Mouse (Mus musculus): Measurements from ENCODE around the gene Arfgef3.

Arfgef3 gene

DNA sequence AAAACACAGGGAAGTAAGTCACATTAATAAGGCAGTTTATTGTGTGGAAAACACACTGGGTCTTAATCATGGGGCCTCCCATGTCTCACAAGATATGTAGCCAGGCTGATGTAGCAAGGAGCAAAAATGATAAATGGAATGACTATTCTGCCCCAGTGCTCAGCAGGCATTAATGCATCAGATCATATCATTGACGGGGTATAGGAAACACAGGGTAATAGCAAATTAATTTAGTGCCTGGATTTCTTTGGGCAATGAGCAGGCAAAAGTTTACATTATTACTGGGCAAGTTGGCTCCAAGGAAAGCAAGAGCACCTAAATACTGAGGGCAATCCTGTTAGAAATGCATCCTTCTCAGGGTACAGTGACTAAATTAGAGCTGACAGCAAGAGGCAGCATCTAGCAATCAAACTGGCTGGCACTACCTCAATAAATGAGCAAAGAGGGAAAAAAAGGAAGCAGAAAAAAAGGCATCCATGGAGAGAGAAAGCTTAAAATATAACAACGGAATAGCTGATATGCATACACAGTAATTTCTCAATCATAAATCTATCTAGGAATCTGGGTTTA, 62.3 kb downstream of the Arfgef3 start:
- in situ Hi-C loops (cut with MboI, MseI) = no loop called here

DNA sequence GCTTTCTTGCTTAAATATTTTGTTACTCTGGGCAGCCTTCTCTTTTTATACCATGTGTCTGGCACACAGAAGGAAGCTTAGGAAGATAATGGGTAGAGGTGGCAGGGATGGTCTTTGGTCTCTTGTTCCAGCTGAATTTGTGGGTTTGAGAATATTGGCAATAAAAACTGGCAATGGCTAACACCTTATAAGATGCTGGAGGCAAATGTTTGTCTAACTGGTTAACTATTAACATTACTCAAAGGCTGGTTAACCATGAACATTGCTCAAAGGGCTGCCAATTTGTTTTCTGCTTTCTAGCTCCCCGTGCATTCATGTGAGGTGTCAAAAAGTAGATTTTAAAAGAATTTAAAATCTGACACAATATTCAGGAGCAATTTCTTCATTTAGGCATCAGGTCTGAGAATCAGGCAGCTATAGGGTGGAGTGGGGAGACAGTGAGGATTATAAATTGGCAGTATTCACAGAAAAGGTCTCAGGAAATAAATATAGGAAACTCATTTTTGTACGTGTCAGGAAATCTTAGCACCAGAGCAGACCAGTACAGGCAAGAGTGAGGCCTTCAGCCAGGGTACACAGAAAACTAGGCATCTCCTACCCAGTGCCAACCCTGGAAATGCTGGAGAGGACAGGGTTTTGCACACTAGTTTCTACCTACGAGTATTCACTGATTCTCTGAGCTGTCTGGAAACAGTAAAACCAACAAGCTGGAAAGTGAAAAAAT, 62.9 kb downstream of the Arfgef3 start:
- in situ Hi-C loops (cut with MboI, MseI) = no loop called here

DNA sequence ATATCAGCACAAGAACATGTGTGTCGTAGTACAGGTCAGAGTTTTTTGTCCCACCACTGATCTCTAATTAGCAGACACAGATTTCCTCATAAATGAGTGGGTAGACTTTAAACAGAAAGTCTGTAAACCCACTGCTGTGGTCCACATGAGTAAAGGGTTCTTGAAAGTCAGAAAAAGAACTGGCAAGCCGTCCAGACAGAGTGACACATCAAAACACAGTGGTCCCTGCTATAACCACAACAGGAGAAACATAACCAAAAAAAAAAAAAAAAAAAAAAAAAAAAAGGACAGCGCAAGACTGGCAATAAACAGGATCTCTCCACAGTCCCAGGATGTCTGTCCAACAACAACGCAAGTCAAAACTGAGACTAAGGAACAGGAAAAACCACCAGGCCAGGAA, 64.9 kb downstream of the Arfgef3 start:
- in situ Hi-C loops (cut with MboI, MseI) = loop anchor here (10.0 kb wide), 1 partner anchor 356 kb away; no protein-coding TSS in a partner anchor

DNA sequence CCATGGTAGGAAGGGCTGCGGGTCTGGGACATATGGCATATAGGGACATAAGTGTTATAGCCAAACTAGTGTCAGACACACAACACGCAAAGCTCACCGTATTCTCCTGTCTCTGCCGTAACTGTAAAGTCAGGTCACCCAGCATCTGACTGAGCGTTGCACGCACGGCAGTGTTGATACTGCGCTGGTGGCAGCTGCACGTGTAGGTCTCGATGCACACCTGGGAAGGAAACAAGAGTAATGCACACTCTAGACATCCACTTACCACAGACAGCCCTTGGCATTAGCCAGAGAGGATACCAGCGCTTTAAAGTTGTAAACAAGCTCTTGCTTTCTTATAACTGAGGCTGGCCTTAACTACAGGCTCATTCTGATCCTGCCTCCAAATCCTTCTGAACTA, 79.0 kb downstream of the Arfgef3 start:
- in situ Hi-C loops (cut with MboI, MseI) = no loop called here

DNA sequence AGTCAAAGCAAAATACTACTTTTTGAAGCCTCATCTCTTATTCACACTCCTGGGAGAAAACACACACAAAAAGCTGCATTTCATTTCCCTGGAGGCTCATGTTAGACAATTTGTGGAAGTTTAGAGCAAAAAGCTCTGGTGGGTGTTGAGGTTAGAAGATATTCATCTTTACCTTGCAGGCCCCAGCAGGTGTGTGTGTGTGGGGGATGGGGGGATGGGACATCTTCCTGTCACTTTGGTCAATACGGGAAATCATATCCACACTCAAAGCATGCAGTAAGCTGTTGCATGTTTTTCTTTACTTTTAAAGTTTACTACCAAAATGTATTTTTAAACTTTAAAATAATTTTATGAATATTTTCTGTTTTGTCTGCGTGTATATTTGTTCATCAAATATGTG, 79.7 kb downstream of the Arfgef3 start:
- in situ Hi-C loops (cut with MboI, MseI) = no loop called here

DNA sequence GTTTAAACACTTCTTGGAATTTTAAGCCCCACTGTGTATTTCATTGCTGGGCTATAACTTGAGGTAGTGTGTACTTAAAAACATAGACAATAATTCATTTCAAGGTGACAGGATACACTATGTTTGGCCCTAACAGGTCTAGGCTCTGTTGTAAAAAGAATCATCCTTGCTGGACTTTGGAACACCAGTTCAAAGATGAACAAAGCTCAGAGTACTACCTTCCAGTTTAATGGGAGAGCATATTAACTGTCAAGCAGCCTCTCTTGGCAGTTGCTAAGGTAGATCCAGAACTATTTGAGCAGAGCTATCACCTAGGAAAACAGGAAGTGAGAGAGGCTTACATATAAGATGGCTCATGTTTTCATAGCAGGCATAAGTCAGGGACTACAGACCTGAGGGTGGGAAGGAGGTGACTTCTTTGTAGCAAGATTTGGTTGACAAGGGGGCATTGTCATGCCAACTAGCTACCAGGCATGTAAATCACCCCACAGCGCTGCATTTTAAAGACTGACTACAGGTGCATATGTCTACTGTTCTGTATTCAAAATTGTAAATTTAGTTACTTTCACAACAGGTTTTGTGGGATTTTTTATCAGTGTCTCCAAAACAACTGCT, 82.0 kb downstream of the Arfgef3 start:
- in situ Hi-C loops (cut with MboI, MseI) = no loop called here

DNA sequence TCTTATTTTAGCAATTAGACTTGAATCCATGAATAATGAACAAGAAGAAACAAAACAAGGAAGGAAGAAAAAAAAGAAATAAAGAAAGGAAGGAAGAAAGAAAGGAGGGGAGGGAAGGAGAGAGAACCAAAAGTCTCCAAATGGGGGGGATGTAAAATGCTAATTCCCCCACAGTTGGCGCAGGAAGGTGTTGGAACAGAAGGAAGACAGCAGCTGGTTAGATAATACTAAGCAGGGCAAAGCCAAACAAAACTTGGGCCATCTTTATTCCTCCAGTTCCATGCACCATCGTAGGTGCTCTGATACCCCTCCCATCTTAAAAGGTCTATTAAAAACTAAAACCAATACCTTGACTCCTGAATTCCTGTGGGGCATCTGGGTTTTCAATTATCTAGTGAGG, 82.8 kb downstream of the Arfgef3 start:
- in situ Hi-C loops (cut with MboI, MseI) = no loop called here

DNA sequence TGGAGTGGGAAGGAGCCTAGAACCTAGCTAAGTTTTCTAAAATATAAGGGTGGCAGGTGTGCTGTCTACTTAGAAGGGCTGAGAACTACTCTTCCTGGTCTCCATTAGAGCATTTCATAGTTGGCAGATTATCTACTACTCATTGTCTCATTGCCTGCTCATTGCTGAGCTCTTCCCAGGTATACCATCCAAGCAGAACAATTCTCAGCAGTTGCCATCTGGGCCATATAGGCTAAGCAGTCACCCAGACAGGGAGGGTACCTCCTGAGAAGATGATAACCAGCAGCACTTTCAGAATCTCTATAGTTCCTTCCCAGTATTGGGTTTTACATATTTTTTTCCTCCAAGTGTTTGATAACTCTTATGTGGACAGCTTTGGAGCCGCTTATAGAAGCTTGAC, 86.2 kb downstream of the Arfgef3 start:
- in situ Hi-C loops (cut with MboI, MseI) = no loop called here

DNA sequence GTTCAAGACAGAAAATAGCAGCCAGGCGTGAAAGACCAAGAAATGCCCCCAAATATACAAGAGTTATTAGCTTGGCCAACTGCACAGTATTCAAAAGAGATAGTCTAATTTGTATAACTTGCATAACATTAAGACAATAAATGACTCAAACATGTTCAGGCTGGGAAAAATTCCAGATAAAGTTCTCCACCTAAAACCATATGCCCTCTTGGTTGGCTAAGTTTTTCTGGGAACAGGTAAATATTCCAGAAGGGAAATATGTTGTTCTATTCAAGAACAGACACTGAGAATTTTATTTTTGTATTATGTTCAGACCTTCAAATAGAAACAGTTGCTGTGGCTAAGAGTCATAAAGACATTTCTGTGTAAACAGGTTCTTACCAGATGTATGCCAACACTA, 96.7 kb downstream of the Arfgef3 start:
- in situ Hi-C loops (cut with MboI, MseI) = no loop called here

DNA sequence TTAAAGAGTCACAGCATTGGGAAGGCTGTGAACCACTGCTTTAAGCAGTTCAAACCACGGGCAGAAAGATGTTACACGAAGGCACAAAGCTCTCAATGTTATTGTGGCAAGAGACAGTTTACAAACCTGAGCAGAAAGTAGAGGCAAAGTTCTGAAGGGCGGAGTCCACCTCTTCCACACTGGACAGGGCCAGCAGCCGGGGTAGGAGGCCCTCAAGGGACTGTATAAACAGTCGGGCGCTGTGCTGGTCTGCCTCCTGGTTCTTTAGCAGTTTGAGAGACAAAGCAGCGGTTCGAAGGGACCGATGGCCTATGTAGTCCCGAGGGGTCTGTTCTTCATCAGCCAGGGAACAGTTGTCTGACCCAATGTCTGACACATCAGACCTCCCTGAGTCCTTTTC, 97.7 kb downstream of the Arfgef3 start:
- in situ Hi-C loops (cut with MboI, MseI) = no loop called here

DNA sequence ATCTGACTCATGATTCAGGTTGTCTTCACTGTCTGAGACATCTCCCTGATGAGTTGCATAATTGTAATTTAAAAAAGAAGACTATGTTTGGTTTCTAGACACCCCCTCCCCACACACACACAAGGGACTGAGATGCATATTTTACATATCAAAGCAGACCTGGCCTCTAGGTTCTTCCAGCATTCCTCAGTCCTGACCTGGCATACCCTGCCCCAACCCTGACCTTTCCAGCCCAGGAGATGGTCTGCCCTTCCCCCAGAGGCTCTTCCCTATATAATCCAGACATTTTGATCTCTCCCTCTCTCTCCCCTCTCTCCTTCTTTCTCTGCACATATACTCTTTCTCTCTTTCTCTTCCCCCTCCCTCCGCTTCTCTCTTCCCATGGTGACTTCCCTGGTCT, 99.4 kb downstream of the Arfgef3 start:
- in situ Hi-C loops (cut with MboI, MseI) = no loop called here

DNA sequence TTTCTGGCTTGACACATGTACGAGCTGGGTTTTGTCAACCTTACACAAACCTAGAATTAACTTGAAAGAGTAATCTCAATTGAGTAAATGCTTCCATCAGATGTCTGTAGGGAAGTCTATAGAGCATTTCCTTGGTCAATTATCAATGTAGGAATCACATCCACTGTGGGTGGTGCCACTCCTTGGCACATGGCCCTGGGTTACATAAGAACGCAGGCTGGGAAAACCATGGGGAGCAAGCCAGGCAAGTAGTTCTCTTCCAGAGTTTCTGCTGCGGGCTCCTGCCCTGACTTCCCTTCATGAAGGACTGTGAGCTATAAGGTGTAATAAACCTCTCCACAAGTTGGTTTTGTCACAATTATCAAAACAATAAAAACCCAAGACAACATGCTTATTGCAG, 100.2 kb downstream of the Arfgef3 start:
- in situ Hi-C loops (cut with MboI, MseI) = no loop called here

DNA sequence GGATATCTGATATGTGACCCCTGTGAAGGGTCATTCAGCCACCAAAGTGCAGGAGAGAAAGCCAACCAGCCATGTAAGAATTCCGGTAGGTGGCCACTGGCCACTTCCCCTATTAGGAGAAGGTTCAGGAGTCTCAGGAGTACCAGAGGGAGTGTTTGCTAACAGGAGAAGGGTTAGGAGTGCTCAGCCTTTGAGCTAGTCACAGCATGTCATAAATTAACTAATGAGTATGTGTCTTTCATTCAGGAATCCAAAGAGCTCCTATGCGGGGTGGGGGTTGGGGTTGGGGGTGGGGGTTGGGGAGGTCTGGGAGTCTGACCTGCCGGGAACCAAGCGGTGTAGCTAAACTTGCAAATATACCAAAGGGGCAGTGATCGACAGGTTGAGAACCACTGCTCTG, 100.9 kb downstream of the Arfgef3 start:
- in situ Hi-C loops (cut with MboI, MseI) = no loop called here

DNA sequence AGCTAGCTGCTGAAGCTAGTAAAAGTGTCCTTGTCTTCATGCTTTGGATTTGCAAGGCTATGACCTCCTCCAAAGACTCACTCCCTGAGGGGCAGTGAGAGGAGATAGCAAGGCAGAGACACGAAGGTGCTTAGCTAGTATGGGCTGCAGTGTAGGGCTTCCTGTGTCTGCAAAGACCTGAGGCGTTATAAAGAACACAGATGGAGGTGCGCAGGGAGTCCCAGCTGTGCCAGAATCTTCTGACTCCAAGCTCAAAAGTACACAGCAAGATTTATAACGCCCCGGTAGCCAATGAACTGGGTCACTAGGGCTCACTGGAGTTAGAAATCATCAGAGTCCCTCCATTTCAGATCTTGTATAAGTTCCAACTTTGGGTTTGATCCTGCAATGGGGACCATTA, 103.2 kb downstream of the Arfgef3 start:
- in situ Hi-C loops (cut with MboI, MseI) = no loop called here

DNA sequence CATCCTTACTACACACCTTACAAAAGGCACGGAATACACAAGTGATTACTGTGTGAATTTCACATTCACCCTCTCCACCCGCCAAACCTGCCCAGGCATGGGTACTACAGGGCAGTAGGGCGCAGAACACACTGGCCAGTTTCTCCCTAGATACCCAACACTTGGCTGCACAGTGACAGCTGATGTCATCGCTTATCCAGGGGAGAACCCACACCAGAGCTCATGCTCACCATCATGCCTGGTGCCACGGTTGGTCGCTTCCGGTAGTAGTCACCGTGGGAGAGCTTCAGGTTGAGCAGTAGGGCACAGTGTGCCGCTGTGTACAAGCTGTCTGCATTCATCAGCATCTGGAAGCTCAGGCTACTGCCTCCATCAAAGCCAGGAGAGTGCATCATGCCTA, 108.3 kb downstream of the Arfgef3 start:
- in situ Hi-C loops (cut with MboI, MseI) = no loop called here

DNA sequence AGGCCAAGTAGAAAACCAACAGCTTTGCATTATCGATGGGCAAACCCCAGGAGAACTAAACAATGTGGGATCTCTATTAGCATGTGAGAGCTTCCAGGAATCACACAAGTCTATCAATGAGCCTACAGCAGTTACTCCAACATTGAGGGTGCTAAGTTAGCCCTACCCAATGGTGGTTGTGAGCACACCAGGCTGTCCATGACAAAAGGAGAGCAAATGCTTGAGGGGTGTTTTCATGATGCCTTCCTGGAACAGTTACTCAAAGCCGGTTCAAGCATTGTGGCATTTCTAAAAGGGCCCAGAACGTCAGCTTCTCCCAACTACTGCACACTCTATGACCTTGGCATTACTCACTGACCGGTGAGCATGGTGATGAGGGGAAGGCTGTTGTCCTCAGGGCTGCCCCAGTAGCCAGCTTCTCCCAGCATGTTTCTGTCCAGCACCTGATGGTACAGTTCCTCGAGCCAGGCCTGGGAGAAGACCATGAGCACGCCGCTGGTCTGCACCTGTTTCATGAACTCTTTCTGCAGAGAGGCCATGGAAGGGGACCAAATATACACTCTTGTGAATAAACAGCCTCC, 109.3 kb downstream of the Arfgef3 start:
- in situ Hi-C loops (cut with MboI, MseI) = no loop called here

DNA sequence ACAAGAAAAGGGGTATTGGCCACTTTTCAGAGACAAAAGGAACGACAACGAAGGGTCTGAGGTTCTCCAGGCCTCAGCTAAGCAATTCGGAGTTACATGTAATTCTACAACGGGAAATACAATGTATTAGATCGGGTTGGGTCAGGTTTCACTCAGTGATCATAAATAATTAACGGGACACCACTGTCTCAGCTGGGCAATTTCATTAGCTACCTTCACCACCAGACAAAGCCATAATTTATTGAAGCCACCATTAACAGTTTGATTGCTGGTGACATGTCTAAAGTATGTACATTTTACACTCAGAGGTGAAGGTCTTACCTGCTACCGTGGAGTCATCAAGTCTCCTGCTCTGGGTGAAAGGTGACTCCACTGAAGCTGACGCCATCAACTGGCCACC, 113.3 kb downstream of the Arfgef3 start:
- in situ Hi-C loops (cut with MboI, MseI) = no loop called here

DNA sequence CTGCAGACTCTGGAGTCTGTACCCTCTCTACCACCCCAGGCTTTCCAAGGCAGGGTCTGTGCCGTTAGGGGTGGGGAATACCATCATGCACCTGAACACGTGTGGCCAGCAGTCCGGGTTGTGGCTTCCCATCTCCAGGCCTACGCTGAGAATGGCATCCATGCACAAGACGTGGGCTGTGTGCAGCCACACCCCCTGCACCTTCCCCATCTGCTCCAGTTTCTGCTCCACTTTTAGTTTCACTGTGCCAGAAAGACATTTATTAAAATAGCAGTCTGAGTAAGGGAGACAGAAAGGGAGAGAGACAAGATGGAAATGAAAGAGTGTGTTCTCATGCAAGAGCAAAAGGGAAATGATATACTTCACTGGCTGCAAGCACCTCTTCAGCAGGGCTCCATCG, 116.2 kb downstream of the Arfgef3 start:
- in situ Hi-C loops (cut with MboI, MseI) = no loop called here

DNA sequence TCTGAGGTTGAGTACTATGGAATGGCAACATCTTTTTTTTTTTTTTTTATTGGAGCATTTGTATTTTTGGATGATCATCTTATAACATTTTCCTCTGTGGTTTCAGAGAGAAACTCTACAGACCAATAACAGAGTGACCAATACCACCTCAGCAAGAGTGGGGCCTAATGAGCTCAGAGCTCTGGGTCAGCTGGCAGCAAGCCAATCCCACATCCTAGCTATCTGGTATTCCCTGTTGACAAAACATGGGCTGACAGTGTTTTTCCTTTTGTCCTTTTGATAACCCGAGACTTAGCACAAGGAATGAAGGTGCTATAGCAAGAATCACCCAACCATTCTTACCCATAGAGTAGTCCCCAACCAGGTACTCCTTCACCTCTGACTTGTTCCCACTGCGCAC, 131.0 kb downstream of the Arfgef3 start:
- in situ Hi-C loops (cut with MboI, MseI) = no loop called here

DNA sequence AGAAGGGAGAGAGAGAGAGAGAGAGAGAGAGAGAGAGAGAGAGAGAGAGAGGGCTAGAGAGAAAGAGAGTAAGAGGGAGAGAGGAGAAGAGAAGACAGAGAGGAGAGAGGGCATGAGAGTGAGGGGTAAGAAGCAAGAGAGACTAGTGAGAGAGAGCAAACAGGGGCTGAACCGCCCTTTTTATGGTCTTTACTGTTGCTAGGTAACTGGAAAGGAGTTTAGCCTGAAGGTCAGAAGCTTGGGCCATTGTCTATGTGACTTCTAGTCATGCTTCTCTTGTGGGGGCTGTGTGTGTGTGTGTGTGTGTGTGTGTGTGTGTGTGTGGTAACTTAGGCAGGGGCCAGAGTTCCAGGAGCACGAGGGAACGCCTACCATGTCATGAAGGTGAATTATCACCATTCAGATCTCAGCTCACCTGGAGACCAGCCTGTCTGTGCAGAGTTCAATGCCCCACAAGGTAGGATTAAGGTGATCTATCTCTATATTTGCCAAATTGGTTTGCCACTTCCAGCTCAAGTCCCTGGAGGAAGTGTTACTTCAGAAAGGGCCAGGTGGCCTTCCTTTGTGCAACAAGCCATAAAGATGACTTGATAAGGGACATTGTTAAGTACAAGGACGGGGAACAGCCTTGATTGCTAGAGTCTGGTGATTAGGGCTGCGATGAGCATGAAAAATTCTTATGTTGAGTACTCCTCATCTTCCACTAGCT, 138.8 kb downstream of the Arfgef3 start:
- in situ Hi-C loops (cut with MboI, MseI) = loop anchor here (5.0 kb wide), 1 partner anchor 43 kb away; no protein-coding TSS in a partner anchor

DNA sequence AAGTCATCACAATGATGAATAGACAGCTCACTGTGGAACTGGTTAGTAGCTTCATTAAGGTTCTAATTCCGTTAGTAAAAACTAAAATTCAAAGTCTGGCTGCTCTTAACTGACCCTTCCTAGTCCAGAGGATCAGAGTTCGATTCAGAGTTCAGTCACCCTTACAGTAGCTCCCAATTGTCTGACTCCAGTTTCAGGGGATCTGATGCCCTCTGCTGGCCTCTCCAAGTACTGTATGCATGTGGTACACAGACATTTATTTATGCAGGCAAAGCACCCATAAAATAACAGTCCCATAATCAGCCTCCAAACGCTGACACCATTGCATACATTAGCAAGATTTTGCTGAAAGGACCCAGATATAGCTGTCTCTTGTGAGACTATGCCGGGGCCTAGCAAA, 141.7 kb downstream of the Arfgef3 start:
- in situ Hi-C loops (cut with MboI, MseI) = loop anchor here (5.0 kb wide), 1 partner anchor 40 kb away; no protein-coding TSS in a partner anchor

DNA sequence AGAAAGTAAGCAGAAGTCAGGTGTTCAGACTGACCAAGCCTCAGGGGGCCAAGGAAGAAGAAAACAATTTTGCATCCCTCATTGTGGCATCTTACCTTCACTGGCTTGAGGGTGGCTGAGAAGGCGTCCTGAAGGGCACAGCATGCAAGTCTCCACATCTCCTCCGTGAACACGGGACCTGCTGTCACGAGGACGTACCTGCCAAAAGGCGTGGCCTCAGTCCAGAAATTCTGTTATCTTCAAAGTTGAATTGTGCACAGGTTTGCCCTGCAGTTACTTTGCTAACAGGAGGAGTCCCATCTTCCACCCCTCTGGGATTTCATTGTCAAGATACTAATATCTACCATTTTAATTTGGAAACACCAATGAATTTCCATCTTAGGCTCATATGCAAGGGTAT, 146.1 kb downstream of the Arfgef3 start:
- in situ Hi-C loops (cut with MboI, MseI) = no loop called here

Measured in T-helper 2 cell (primary cell).